Mouse (Mus musculus) Patski (cell line): ENCODE data around the gene Nono. TPM values are rescaled to one million over a fixed set of nuclear protein-coding genes. Genes with fewer than 3 reads are reported as not detected.
"Not testable (repeated sequence)": the region's sequence is repeated elsewhere in the genome, so short reads cannot be mapped to it uniquely, and the experiment has no call there.

Experiments used
- ATAC-seq: fragments of 100-300 bp; one replicate; pipeline ENCODE4 v1.8.0; 2021
- CTCF ChIA-PET: fragments of 350-600 bp; sonication (Branson Sonifier 250); formaldehyde crosslinking; loops from one replicate; lab custom pipeline; 2022; ENCODE audit warnings: inconsistent platforms; lab: Charles Lee
- POLR2A ChIA-PET: fragments of 350-600 bp; sonication (Branson Sonifier 250); formaldehyde crosslinking; loops from one replicate; lab custom pipeline; 2022; ENCODE audit warnings: antibody characterized with exemption, inconsistent platforms; lab: Charles Lee
- DNase-seq: peaks from one replicate; pipeline ENCODE4 v3.0.0-alpha.2; 2011; ENCODE audit warnings: low read depth, low spot score
- H3K27me3 ChIP-seq: fragments of 371-371 bp; one replicate; pipeline ENCODE4 v1.5.1; 2021
- CTCF ChIP-seq: fragments of 100-300 bp; IDR thresholded peaks from one replicate; pipeline ENCODE4 v1.5.1; 2021
- in situ Hi-C: fragments of 300-500 bp; cut with MboI; formaldehyde crosslinking; loops from 3 replicates; pipeline ENCODE4 v1.11.1; 2018; ENCODE audit warnings: low pct_unique_long_range_greater_than_20kb, mixed read lengths
- polyA plus RNA-seq: library from polyadenylated mRNA; unstranded; gene quantifications from one replicate; pipeline ENCODE4 v1.2.3, GENCODE M21; 2021

The Nono gene
- polyA plus RNA-seq, 1 experiment from 2014 or later = 278 TPM

- ChIA-PET POLR2A (no interaction called here), CTCF (no interaction called here)
- in situ Hi-C loops = no loop called here
- peaks cover 6% of the 10 kb centered on the region for H3K27me3 ChIP-seq
- no peak for DNase-seq
- TF ChIP-seq CTCF = no peak
- no peak for ATAC-seq
Measured at GRCm38 (mm10) chrX:101481604-101482350, 52.7 kb downstream of the Nono start.

DNA sequence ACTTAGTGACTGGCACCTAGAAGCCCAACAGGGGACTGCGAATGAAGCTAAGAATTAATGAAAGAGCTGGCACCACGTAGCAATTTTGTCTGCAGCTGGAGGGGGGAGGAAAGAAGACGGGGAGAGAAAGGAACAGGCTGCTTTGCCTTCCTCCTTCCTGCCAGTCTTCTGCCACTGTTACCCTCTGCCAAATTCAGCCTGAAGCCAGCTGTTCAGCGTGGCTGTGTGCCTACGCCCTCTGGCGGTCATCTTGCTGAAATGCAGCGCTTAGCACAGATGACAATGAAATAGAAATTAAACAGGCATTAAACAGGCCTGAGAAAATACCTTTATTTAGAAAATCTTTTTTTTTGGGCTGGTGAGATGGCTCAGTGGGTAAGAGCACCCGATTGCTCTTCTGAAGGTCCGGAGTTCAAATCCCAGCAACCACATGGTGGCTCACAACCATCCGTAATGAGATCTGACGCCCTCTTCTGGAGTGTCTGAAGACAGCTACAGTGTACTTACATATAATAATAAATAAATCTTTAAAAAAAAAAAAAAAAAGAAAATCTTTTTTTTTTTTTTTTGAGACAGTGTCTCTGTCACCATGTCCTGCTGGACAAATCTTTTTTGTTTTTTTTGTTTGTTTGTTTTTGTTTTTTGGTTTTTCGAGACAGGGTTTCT lies 57.5 kb downstream of the Nono start:
- CTCF ChIA-PET = interaction anchor here (1.0 to 1.5 kb wide), 4 partner anchors 12 to 355 kb away, joined by 3 to 4 read pairs (median 3); no protein-coding TSS in a partner anchor
- POLR2A ChIA-PET, H3K27me3 ChIP-seq, in situ Hi-C loops, ATAC-seq, DNase-seq: not testable (repeated sequence)
- TF ChIP-seq CTCF = peak; percentile 68

Other genes starting within 250 kb of the Nono start
- 75.1 TPM for gene Snx12, start 206.8 kb upstream of the Nono start, polyA plus RNA-seq
- gene Foxo4, start 174.8 kb upstream of the Nono start, polyA plus RNA-seq = 32.6 TPM
- not detected for gene Gm614, start 165.3 kb upstream of the Nono start, polyA plus RNA-seq
- 0.13 TPM for gene Il2rg, start 161.1 kb upstream of the Nono start, polyA plus RNA-seq
- not detected for gene Gm20489, start 160.3 kb upstream of the Nono start, polyA plus RNA-seq
- 57.5 TPM for gene Med12, start 155.3 kb upstream of the Nono start, polyA plus RNA-seq
- gene Nlgn3, start 130.2 kb upstream of the Nono start, polyA plus RNA-seq = 0.09 TPM
- 0.18 TPM for gene Gjb1, start 52.9 kb upstream of the Nono start, polyA plus RNA-seq
- 60.5 TPM for gene Zmym3, start 8.5 kb upstream of the Nono start, polyA plus RNA-seq
- 0.36 TPM for gene Itgb1bp2, start 19.8 kb downstream of the Nono start, polyA plus RNA-seq
- 59.5 TPM for gene Taf1, start 103.4 kb downstream of the Nono start, polyA plus RNA-seq
- 116 TPM for gene Ogt, start 210.7 kb downstream of the Nono start, polyA plus RNA-seq